Mouse (Mus musculus) heart, postnatal 36 days (tissue): ENCODE measurements around the gene Olfr543. TPM values are rescaled to one million over a fixed set of nuclear protein-coding genes. Genes with fewer than 3 reads are reported as not detected.
"Not testable (repeated sequence)": the region's sequence is repeated elsewhere in the genome, so short reads cannot be mapped to it uniquely, and the experiment has no call there.

Experiments
- DNase-seq, 2 experiments: peaks; one replicate each; pipeline ENCODE4 v3.0.0; 2021 to 2022
- intact Hi-C: fragments of 180-260 bp; cut with DNase I; formaldehyde crosslinking; loops from one replicate; pipeline ENCODE4 v1.15.1; 2025
- total RNA-seq, 2 experiments: library from RNA; stranded (reverse); gene quantifications; 2 replicates each; pipeline ENCODE4 v1.2.3; 2021

The Olfr543 gene
- not detected for total RNA-seq

- DNase-seq, result no peak
- intact Hi-C loops, result no loop called here
These were observed at the start of gene Olfr543 for GRCm38 (mm10) chr7:102481579-102481978. Olfr543 (minus strand) TSS chr7:102481679.

- DNase-seq, result no peak
- intact Hi-C loops, result no loop called here
These were observed 47.6 kb upstream of the Olfr543 start for GRCm38 (mm10) chr7:102529052-102529451.

DNA sequence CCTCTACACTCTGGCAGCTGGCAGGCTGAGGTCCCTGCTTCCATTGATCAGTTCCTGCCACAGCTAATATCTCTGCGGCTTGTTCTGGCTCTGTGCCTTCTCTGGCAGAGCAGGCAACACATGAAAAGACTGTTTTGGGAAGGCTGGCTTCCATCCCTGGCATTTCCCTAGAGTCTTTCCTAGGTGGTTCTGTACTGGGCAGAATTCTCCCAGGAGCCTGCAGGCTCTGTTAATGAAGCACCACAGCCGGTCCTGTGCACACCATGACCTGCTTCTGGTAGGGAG, 35.5 kb upstream of the Olfr543 start:
- intact Hi-C loops, result no loop called here
- no peak for DNase-seq

- intact Hi-C loops, result no loop called here
- DNase-seq, result peak in 1 of 2 experiments; percentile 10
These were observed 35.0 kb upstream of the Olfr543 start for GRCm38 (mm10) chr7:102516261-102517050.

- intact Hi-C loops, result loop anchor here (5.0 kb wide), 1 partner anchor 1293 kb away; no protein-coding TSS in a partner anchor
- DNase-seq, result no peak
These were observed 32.7 kb upstream of the Olfr543 start for GRCm38 (mm10) chr7:102514144-102514543.

GRCm38 (mm10) chr7:102512814-102513435, 31.4 kb upstream of the Olfr543 start:
- intact Hi-C loops, result loop anchor here (1.0 to 5.0 kb wide), 4 partner anchors 123 to 1294 kb away; no protein-coding TSS in a partner anchor
- DNase-seq, result peak; percentile 89 to 94

- intact Hi-C loops, result loop anchor here (2.0 to 5.0 kb wide), 2 partner anchors 241 to 1295 kb away; no protein-coding TSS in a partner anchor
- no peak for DNase-seq
These were observed 30.4 kb upstream of the Olfr543 start for GRCm38 (mm10) chr7:102511927-102512326.

- DNase-seq, result no peak
These were observed 28.2 kb upstream of the Olfr543 start for GRCm38 (mm10) chr7:102509726-102510125.

DNA sequence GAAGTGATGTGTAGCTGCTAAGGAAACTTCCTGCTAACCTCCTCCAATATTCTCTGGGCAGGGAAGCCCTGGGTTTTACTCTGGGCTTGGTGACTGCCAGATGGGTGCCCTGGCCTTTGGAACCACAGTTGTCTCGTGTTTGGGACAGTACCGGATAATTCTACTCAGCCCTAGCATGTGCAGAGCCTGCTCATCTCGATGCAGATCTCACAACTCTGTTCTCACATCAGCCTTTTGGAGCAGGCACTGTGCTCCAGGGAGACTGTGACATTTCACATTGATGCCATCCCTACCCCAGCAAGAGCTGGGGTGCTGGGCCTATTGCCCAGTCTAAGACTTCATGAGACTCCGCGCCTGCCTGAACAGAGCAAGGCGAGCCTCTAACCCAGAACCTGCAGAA, 27.2 kb upstream of the Olfr543 start:
- intact Hi-C loops, result loop anchor here (1.0 kb wide), 1 partner anchor 128 kb away; no protein-coding TSS in a partner anchor
- DNase-seq, result no peak

More at GRCm38 (mm10) chr7:102509726-102510125, 28.2 kb upstream of the Olfr543 start:
- intact Hi-C loops, result loop anchor here (5.0 kb wide), 1 partner anchor 1298 kb away; no protein-coding TSS in a partner anchor

DNA sequence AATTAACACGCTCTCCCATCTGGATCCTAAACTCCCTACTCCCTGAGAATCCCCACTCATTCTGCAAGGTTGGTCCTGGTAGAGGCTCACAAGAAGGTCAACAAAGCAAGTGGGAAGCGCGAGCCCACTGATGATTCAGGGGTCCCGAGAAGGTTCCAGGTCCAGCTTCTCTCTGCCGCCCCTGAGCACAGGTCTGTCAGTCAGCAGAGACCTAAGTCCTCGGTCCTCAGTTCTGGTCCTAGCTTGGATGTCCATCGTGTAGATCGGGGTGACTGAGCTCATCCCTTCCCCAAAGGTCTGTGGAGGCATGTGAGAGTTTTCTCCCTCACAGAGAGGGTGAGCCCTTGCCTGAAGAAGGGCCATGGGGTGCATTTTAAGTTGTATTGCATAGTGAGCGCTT, 26.6 kb upstream of the Olfr543 start:
- DNase-seq, result no peak
- intact Hi-C loops, result loop anchor here (1.0 kb wide), 1 partner anchor 128 kb away; no protein-coding TSS in a partner anchor

DNA sequence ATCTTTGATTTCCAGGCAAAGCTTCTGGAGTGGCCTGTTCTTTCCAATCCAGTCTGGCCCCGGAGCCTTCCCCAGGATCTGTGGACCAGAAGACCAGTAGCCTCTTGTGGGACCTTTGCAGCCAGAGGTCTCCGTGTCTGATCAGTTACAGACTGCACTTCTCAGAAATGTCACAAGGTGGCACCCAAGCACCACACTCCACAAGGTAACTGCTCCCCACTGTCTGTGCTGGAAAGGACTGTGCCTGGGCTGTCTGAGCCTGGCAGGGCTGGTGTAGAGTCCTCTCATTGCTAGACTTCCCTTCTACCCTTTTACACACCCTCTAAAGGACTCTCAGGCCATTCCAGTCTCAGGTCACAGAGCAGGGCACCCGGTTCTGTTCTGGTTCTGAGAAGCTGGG, 25.4 kb upstream of the Olfr543 start:
- intact Hi-C loops, result loop anchor here (2.0 kb wide), 1 partner anchor 1436 kb away; no protein-coding TSS in a partner anchor
- peak; percentile 67 to 79 for DNase-seq

DNA sequence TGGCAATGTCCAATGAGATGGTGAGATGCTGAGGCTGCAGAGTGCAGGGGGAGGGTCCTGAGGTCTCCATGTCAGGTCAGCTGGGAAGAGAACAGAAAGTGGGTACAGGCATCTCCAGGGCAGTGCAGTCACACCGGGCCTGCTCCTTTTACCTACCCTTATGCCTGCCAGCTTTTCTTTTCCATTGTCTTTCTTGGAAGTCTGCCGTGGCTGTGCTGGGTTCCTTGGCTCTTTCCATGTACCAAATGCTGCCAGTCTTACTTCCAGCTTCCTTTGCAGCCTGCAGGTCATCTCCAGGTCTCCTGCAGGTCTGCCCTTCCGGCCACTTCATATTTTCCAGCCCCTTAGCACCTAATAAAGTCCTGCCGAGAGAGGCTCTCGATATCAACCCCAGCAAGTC, 20.5 kb upstream of the Olfr543 start:
- no peak for DNase-seq
- intact Hi-C loops, result no loop called here

DNA sequence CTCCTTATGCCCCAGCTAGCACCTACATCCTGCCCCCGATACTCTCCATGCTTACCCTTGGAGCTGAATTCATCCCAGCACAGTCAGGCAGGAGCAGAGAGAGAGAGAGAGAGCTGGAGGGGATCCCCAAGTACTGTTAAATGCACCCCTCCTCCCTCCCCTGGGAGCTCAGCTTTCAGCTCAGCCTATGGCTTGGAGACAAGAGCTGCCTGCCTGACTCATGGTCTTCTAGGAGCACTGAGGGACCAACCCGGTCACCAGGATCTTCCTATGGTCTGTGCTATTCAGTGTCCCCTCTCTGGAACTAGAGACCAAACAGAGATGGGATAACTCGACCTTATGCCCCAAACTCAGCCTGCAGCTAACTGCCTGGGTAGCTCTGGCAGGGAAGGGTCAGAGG, 18.0 kb upstream of the Olfr543 start, which contains the start of gene Olfr545:
TSS of gene Olfr545 (minus strand) at position 101 of the 400 bp plus-strand sequence.
- DNase-seq, result no peak
- intact Hi-C loops, result no loop called here

GRCm38 (mm10) chr7:102494416-102494815, 12.9 kb upstream of the Olfr543 start:
- DNase-seq, intact Hi-C loops: not testable (repeated sequence)

DNA sequence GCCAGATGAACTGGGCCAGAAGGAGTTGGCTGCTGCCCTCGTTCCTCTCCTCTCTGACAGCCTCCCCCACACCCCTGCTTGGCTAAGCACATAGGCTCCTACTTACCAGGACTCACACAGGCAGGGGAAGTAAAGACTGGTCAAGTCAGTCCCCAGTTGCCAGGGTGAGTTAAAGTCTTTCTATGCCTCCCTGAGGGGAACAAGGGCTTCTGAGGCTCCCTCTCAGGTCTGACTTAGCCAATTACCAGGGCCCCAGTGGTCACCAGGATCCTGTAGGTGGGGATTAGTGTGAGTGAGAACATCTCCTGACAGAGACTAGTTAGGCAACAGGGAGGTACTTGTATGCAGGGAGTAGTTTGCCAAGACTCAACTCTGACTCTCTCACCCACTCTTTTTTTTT, 6.7 kb upstream of the Olfr543 start, which contains the start of gene Olfr544:
TSS of gene Olfr544 (minus strand) at position 153 of the 400 bp plus-strand sequence.
- intact Hi-C loops, result no loop called here
- no peak for DNase-seq

- intact Hi-C loops, result no loop called here
- DNase-seq, result no peak
These were observed 4.6 kb upstream of the Olfr543 start for GRCm38 (mm10) chr7:102486105-102486504.

- intact Hi-C loops, DNase-seq: not testable (repeated sequence)
These were observed 3.3 kb upstream of the Olfr543 start for GRCm38 (mm10) chr7:102484766-102485165.

- DNase-seq, result no peak
- intact Hi-C loops, result no loop called here
These were observed 2.2 kb upstream of the Olfr543 start for GRCm38 (mm10) chr7:102483665-102484064.

GRCm38 (mm10) chr7:102480821-102481220, 658 bp downstream of the Olfr543 start:
- no peak for DNase-seq

DNA sequence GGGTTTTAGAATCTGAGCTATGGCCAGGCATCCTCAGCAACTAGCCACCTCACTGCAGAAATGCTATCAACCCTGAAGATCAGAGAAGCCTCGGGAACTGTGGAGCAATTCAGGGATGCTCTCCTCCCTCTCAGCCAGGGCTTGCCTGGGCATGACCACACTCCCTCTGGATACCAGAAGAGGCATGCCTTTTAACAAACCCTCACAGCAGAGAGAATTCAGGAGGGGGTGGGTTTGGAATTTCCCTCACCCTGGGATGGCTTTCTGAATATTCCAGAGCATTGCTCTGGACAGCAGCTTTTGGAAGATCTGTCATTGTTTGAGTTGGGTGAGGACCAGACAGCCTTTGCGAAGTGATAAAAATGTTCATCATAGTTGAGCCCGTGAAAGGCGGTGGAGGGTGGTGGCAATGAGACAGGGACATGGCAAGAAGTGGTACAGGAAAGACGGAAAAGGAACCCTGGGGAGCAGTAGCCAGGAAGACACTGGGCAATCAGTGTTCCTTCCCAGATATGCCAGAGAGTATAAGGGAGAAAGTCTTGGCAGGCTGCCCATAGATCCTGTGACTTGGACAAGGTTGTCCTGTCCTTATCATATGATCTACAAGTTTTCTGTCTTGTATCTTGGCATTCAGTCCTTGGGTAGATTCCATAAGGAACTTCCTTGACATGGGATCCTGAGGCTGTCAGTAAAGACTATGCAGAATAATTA, 2.0 kb downstream of the Olfr543 start:
- DNase-seq, result no peak
- intact Hi-C loops, result no loop called here

More at GRCm38 (mm10) chr7:102480821-102481220, 658 bp downstream of the Olfr543 start:
- intact Hi-C loops, result no loop called here

GRCm38 (mm10) chr7:102478926-102479325, 2.6 kb downstream of the Olfr543 start:
- no peak for DNase-seq
- intact Hi-C loops, result no loop called here
